Mouse (Mus musculus) urinary bladder, postnatal 10 days (tissue): ENCODE results near the gene Cdc42ep5.
"Not testable (repeated sequence)": the region's sequence is repeated elsewhere in the genome, so short reads cannot be mapped to it uniquely, and the experiment has no call there.

Source experiments
- DNase-seq: peaks from one replicate; pipeline ENCODE4 v3.0.0; 2022; ENCODE audit warnings: low spot score

Cdc42ep5 gene

GRCm38 (mm10) chr7:4164090-4164910 lies at the start of gene Cdc42ep5:
Gene Cdc42ep5, minus strand, starts transcription at chr7:4164860.
- DNase-seq = no peak

- DNase-seq = not testable (repeated sequence)
Observed at GRCm38 (mm10) chr7:4213436-4213835, 48.8 kb upstream of the Cdc42ep5 start.

- no peak for DNase-seq
Observed at GRCm38 (mm10) chr7:4208626-4209025, 44.0 kb upstream of the Cdc42ep5 start.

- no peak for DNase-seq
Observed at GRCm38 (mm10) chr7:4207126-4207525, 42.5 kb upstream of the Cdc42ep5 start.

GRCm38 (mm10) chr7:4178438-4178837 lies 13.8 kb upstream of the Cdc42ep5 start:
- no peak for DNase-seq

GRCm38 (mm10) chr7:4170193-4170938 lies 5.7 kb upstream of the Cdc42ep5 start:
- no peak for DNase-seq

- DNase-seq = no peak
Observed at GRCm38 (mm10) chr7:4167098-4167497, 2.4 kb upstream of the Cdc42ep5 start.

GRCm38 (mm10) chr7:4165286-4165685 lies 626 bp upstream of the Cdc42ep5 start:
- no peak for DNase-seq

DNA sequence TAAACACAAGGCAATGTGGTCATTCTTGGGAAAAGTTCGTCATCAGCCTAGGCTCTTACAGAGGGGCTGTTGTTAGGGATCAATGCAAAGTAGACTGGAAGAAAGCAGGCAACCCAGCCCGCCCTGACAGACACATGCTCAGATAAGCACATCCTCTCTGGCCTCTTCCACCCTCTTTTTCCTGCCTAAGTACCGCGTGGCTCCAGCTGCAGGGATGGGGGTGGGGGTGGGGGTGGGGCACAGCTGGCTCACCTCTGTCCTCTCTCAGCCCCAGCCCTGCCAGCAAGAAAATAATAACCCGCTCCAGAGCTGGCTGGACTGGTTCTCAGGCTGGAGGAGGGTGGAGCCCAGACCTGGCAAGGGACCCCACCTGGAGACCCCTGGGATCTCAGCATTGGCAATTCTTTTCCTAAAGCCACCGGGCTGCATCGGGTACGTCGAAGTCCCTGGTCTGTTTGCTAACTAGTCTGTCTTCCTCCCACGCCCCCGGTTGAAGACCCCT lies 1.0 kb downstream of the Cdc42ep5 start:
- no peak for DNase-seq

- not testable (repeated sequence) for DNase-seq
Observed at GRCm38 (mm10) chr7:4161596-4161995, 3.1 kb downstream of the Cdc42ep5 start.

GRCm38 (mm10) chr7:4154976-4155375 lies 9.7 kb downstream of the Cdc42ep5 start:
- no peak for DNase-seq

DNA sequence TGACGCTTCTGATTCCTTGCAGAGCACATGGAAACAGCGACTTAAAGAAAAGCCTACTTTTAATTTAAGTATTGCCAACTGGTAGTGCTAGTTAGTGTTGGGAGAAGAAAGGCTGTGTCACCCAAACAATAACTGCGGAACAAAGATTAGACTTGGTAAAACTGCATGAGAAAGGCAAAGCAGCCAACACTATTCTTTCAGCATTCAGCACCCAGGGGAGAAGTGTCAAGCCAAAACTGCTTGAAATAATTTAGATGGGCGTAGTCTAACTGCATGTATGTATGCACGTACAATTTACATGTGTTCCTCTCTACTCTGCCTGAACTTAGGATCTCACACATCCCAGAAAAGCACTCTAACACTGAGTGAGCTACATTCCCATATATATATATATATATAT lies 10.3 kb downstream of the Cdc42ep5 start:
- DNase-seq = no peak

GRCm38 (mm10) chr7:4151241-4151640 lies 13.4 kb downstream of the Cdc42ep5 start:
- no peak for DNase-seq

- no peak for DNase-seq
Observed at GRCm38 (mm10) chr7:4150811-4151221, 13.8 kb downstream of the Cdc42ep5 start.

DNA sequence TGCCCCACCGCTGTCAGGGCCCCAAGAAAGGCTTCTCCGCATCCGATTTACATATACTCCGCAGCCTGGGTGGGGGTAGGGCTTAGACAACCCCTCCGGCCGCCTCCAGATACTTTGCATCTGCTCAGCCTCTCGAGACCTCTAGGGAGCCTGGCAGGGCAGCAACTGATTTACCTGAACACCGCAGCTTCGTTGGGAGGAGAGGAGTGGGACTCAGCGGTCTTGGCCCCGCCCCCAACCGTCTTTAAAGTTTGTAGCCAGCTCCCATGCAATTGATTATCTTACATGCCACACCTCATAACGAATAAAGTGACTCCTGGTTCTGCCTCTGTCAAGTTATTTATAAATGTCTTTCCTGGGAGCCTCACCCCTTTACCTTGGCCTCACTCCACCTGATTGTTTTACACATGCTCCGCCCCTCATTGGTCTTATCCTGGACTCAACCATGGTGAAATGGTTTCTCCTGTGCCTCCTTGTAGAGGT lies 14.6 kb downstream of the Cdc42ep5 start, which contains the start of gene Leng9:
Gene Leng9, minus strand, starts transcription at position 316 of the 483 bp plus-strand sequence.
- no peak for DNase-seq

- no peak for DNase-seq
Observed at GRCm38 (mm10) chr7:4149209-4150054, 15.2 kb downstream of the Cdc42ep5 start.

DNA sequence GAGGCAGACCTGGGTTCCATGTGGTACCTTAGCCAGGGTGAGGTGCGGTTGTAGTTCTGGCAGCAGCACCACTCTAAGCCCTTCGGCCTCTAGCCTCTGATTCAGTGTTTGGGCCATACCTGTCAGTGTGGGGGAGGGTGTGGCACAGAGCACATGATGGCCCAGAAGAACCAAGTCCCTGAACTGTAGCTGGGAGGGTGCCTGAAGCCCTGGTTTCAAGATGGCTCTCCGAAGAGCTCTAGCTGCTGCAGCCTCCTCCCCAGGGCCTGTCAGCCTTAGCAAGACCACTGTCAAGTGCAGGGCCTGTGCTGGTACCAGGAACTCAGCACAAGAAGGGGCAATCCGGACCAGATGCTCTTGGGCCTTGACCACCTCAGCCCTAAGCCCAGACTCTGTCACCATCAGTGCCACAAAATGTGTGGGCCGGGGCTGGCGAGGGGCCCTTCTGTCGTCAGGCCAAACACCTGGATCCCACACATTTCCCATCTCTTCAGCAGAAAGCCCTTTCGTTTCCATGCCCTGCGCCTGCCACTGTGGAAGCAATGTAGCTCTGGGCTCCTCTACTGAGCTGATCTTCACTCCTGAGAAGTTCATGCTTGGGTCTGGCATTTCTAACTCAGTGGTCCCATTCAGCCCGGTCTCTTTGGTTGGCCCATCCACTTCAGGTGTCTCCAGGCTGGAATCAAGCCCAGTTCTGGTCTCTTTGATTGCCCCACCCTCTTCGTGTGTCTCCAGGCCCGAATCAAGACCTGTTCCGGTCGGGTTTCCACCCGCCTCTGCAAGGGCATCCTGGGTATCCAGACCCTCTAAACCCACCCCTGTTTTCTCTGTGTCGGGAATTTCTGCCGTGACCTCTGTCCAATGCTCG lies 16.1 kb downstream of the Cdc42ep5 start:
- no peak for DNase-seq

DNA sequence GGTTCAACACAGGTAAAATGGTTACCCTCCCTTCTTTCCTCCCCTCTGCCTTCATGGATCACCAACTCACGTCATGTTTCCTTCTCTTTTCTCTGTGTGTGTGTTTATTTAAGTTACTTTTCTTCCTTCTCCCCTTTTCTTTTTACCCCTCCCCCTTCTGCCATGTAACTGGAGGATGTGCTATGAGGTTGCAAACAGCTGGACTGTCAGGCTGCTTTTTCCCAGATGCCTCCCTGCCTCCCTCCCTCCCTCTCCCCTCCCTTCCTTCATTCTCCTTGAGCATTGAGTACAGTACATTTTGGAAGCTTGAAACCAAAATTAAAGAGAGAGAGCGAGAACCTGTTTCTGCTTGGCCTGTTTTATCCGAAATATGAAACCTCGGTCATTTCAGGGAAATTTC lies 16.8 kb downstream of the Cdc42ep5 start:
- DNase-seq = no peak

DNA sequence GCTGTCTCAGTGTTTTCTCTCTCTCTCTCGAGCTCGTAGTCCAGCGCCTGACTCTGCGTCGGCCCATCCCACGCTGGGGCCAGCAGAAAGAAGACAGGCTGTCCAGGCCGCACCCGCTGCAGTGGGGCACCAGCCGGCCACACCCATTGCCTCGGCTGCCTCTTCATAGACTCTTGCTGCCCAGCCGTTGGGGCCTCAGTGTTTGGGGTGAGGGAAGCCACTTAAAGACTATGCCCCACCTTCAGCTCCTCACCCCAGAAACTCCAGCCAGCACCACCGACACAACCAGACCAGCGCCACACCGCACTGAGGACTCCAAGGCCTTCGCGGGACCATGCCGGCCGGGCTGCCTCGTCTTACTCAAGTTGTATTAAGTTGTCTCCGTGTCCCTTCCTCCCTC lies 17.3 kb downstream of the Cdc42ep5 start:
- DNase-seq = no peak

DNA sequence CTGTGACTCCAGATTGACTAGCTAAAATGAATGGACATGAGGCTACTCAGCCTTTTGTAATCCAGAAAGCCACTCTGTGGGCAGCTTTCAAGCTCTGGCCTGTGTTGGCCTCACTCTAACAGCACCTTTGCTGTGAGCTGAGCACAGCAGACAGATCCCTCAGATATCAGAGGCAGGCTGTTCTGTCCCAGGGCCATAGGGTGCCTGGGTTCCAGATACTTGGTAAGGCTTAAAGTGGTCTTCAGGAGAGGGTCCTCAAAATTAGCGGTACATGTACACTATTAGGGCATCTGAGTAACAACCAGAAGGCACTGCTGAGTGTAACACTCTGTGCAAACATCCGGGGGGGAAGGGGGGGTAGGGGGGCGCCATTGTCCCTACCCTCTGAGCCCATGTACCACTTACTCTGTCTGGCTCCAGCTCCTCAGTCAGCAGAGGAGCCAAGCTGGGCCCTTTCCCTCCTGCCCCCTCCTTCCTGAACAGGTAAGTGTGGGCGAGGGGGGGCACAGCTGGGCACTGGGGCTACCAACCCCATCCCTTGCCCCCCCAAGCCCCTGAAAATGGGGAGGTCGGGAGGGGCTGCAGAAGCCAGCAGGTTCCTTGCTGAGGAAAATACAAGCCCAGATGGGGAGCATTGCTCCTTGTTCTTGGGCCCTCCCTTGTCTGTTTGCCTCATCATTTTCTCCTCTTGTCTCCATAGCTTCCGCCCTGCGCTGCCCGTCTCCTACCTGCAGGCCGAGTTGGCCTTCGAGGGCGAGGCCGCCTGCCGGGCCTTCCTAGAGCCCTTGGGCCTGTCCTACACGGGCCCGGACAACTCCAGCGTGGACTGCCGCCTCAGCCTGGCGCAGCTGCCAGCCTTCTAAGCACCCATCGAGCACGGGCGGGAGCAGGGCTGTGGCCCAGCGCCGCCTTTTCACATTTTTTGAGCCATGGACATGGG lies 18.1 kb downstream of the Cdc42ep5 start:
- DNase-seq = peak; percentile 4
